Mouse (Mus musculus) small intestine, adult 2 months (tissue): ENCODE results near the gene Slc9a7.

ENCODE experiments used
- CTCF ChIP-seq: fragments of 200-500 bp; IDR thresholded peaks from 2 replicates; pipeline ENCODE4 v1.5.1; 2012; ENCODE audit warnings: low read depth, mild to moderate bottlenecking, control low read depth, inconsistent platforms, low read length, moderate library complexity, mixed read lengths; ENCODE audit not compliant: insufficient replicate concordance, insufficient read length; ENCODE audit errors: extremely low read depth
- POLR2A ChIP-seq: fragments of 200-500 bp; IDR thresholded peaks from 2 replicates; pipeline ENCODE4 v1.6.1; 2012; ENCODE audit warnings: low read depth, mild to moderate bottlenecking, control low read depth, inconsistent platforms, low read length, moderate library complexity

GRCm38 (mm10) chrX:20269980-20270379 lies 21.6 kb downstream of the Slc9a7 start:
- TF ChIP-seq CTCF (no peak), POLR2A (no peak)
